ENCODE assay signal across 22 mouse cellular contexts in the genomic region with DNA sequence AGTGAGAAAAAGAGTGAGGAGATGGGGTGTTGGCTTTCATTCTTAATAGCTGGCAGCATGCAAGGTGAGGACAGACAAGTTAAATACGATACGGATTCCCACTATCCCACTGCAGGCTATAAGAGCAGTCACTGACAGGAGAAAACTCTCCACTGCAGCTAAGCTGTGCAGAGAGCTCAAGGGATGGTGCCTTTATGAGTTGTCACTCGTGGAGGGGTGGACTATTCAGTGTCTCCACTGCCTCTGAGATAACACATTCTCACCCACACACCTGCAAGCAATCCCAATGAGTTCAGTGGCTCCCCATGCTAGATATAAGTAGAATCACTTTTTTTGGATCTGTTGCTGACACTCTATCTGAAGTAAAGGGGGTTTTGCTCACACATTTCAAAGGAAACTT. TPM values are rescaled to one million over a fixed set of nuclear protein-coding genes. Genes with fewer than 3 reads are reported as not detected.
"Had no signal": no experiment of that assay in that cellular context is flagged by ENCODE, and none has a peak within 500 bp of the region (broad histone marks: within the 10 kb centered on the region; RNA-seq: fewer than 3 reads in every experiment).

No protein-coding gene starts in this region.

- H3K9me3 ChIP-seq: limb, embryonic 15.5 days; stomach, embryonic 15.5 days had no signal

- ATAC-seq: intestine, embryonic 16.5 days had no signal

- H3K9ac ChIP-seq: limb, embryonic 12.5 days; limb, embryonic 15.5 days; liver, embryonic 13.5 days; stomach, embryonic 15.5 days had no signal

- H3K27ac ChIP-seq: limb, embryonic 12.5 days; limb, embryonic 15.5 days; liver, embryonic 13.5 days; stomach, embryonic 15.5 days had no signal

- DNase-seq: kidney, adult 2 months; kidney, postnatal 10 days; kidney, postnatal 4 days; left cerebral cortex, postnatal 4 days; liver, embryonic 13.5 days; lung, adult 2 months; lung, postnatal 14 days; lung, postnatal 4 days; midbrain, embryonic 14.5 days; right cerebral cortex, postnatal 14 days; spleen, adult 18-20 months; thymus, adult 18-20 months; thymus, postnatal 36 days had no signal

- H3K4me2 ChIP-seq: limb, embryonic 12.5 days; limb, embryonic 15.5 days; liver, embryonic 13.5 days; midbrain, embryonic 11.5 days; stomach, embryonic 15.5 days had no signal

- H3K4me3 ChIP-seq: limb, embryonic 12.5 days; limb, embryonic 15.5 days; liver, embryonic 13.5 days; stomach, embryonic 15.5 days had no signal

- H3K36me3 ChIP-seq: limb, embryonic 12.5 days; limb, embryonic 15.5 days; liver, embryonic 13.5 days; stomach, embryonic 15.5 days had no signal

- H3K4me1 ChIP-seq: limb, embryonic 12.5 days; limb, embryonic 15.5 days; liver, embryonic 13.5 days; stomach, embryonic 15.5 days had no signal

- H3K27me3 ChIP-seq: limb, embryonic 12.5 days; limb, embryonic 15.5 days; liver, embryonic 13.5 days; stomach, embryonic 15.5 days had no signal

RNA-seq across cellular contexts. Expression of a gene that starts 21.9 kb away (rescaled TPM):
- polyA plus RNA-seq: limb, embryonic 15.5 days; liver, embryonic 13.5 days; liver, embryonic 16.5 days had no signal

RNA-seq across cellular contexts. Expression of a gene that starts 47.9 kb away (rescaled TPM):
- polyA plus RNA-seq: intestine, embryonic 16.5 days; kidney, adult 2 months; limb, embryonic 12.5 days; limb, embryonic 15.5 days; liver, embryonic 13.5 days; liver, embryonic 16.5 days; lung, adult 2 months; lung, embryonic 16.5 days; midbrain, embryonic 11.5 days; midbrain, embryonic 14.5 days; neural tube, embryonic 11.5 days; neural tube, embryonic 14.5 days; stomach, embryonic 15.5 days had no signal
